Mouse (Mus musculus): ENCODE measurements around the gene Bcar1.

GRCm38 (mm10) chr8:111745086-111745485, 1.5 kb upstream of the Bcar1 start:
- TF ChIP-seq CTCF (IDR thresholded peaks at IDR 0.05; ENCODE audit: control insufficient read depth, insufficient read depth, low read length) (no peak), POLR2A (IDR thresholded peaks at IDR 0.05; ENCODE audit: borderline replicate concordance, control insufficient read depth, low read depth, low read length) (no peak)
